Mouse (Mus musculus): Measurements from ENCODE around the gene Shc3.

The Shc3 gene

DNA sequence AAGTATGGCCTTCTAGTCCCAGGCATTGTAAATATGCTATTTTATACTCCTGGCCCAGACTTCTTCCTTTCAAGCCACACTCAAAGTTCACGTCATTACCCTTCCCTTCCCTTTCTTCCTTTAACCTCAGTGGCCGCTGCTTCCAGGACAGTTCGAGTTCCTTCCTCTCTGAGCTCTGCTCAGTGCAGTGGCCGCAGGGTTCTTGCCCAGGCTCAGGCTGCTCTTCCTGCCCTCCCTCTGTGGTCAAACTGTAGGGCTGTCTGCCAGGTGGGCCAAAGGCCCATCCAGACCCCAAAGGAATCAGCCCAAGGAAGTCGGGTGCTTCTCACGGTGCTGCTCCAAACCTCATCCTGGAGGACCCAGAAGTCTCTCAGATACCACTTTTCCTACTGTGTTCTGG lies 151.4 kb downstream of the Shc3 start:
- DNase-seq (ENCODE audit: low spot score), result no peak

DNA sequence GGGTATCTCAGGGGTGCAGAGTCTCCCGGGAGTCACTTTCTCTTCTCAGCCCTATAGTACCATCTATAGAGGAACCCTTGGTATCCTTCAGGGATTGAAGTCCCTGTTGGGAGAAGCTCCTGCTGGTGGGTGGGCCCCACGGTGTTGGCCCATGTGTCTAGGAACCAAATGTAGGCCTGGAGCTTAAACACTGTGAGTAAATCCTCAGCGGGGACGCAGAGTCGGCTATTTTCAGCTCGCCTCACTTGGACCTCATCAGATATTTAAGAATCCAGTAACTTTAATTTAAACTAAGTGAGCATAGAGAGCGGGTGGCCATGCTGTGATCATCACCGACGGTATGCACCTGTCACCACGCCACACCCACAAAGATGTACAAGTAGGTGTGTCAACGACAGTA lies 152.5 kb downstream of the Shc3 start:
- no peak for DNase-seq (ENCODE audit: low spot score)

DNA sequence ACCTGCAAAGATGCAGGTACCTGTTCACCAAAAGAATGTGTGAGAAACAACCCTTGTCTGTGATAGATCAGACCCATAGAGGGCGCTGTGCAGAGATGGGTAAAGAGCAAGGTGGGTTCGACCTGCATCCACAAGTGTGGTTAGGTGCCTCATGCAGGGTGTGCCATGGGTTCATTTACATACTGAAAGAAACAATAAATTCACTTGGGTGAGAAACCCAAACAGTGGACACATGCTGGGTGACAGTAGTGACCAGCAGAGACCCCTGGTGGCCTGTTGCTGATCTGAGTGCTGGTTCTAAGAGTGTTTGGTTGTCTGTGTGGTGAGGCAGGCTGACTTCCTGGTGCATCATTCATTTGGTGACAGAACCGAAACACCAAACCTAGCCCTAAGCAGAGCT lies 155.8 kb downstream of the Shc3 start:
- peak; percentile 31 for DNase-seq (ENCODE audit: low spot score)

DNA sequence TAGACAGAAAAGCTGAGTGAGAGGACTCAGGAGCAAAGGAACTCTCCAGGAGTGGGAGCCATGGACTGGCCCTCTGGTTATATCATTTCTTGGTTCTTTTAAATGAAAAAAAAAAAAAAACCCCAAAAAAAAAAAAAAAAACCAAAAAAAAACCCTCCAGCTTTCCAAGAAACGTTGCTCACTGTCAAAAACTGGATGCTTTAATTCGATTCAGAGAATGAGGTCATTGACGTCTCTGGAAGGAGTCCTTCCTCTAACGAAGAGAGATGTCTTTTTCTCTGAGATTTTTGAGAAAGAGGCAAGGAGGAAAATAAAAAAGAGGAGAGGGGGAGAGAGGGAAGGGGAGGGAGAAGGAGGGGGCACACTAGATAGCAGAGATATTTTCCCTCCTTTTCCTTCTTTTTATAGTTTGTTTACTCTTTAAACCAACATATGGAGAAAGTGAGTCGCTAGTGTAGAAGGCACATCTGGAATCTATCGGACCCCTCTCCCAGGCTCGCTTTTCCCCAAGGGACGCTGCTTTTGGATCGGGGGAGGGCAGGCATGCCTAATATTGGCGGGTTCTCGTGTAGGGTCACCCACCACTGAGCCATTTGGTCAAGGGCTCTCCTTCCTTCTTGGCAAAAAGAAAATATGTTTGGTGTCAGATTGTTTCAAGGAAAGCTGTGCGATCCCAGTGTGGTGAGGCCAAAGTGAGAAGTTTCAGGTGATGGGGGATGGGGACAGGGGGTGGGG lies 157.4 kb downstream of the Shc3 start:
- peak; percentile 66 for DNase-seq (ENCODE audit: low spot score)

DNA sequence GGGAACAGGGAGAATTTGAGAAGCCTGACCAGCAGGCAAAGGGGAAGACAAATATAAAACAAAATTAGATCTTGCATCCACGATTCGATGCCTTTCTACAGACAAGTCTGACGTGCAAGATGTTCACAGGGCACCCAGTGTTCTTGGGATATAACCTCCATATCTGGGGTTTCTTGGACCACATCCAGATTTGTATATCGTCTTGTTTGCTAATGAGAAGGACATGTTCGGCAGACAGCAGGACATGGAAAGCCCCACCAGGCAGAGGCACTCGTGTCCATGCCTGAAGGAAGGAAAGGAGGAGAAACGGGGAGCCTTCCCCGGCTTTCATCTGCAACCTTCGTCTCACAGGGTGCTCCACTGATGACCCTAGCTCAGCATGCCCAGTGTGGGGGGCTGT lies 158.0 kb downstream of the Shc3 start:
- DNase-seq (ENCODE audit: low spot score), result no peak

DNA sequence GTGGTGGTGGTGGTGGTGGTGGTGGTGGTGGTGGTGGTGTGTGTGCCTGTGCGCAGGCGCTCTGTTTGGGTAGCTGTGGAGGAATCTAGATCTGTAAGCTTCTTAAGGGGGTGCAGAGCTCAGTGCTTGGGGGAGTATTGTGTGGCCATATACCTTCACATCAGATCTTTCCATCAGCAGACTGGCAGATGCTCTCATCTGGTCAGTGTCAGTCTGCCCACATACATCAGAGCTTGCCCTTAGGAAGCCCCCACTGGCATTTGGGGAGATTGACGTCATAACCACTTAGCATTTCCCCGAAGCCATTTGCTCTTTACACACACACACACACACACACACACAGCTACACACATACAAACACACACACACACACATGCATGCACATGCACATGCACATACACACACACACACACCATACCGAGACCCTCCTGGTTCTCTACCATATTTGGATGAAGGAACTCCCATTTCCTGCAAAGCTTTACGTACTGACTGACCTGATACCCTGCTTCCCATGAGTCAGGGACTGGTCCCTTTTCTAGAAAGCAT lies 159.2 kb downstream of the Shc3 start:
- no peak for DNase-seq (ENCODE audit: low spot score)

DNA sequence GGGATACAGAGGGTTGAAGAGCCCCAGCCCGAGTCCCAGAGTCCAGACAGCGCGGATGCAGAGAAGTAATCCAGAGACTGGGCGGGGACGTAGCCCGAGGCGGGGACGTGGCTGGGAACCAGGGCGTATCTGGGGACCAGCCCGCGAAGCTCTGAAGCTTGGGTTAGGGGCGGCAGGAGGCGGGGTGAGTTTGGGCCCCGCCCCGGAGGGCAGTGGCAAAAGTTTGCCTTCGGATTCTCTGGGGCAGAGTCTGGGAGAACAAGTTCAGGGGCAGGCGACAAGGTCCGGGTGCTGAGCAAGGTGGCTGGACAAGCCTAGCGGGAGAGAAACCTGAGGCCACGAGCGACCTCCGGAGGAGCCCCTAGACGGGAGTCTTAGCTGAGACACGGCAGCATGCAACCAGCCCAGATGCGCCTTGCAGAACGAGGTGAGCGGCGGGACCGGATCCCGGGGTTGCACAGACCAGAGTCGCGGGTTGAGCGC lies 160.7 kb downstream of the Shc3 start, which contains the start of gene S1pr3:
Gene S1pr3 (plus strand): TSS at position 121 of the 483 bp plus-strand sequence.
- DNase-seq (ENCODE audit: low spot score), result peak; percentile 18

DNA sequence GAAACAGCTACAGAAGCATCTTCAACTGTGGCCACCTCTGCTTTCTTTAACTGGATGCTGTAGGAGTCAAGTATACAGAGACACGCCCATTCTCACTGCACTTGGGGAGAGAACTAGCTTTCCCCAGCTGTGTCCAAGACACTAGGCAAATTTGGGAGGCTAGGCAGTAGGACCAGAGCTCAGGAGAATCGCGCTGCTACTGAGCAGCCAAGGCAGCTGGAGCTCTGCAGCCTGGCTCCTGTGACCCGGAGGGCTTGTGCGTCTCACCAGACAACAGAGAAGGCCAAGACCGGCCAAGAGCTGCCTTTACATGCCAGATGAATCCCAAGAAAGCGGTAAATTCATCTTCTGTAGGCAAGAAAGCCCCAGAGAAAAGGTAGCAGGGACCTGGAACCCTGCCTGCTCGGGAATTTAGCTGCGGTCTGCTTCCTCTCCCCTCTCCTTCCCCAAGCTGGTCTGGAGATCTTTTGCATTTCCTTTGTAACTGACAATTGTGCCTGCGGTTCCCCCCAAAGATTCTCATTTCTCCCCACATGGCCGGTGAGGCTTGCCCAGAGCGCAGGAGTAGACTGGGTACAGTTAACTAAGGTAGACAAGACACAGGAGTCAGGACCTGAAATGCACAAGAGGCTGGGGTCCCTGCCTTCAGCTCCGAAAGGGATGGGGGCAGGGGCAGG lies 161.5 kb downstream of the Shc3 start:
- DNase-seq (ENCODE audit: low spot score), result no peak

DNA sequence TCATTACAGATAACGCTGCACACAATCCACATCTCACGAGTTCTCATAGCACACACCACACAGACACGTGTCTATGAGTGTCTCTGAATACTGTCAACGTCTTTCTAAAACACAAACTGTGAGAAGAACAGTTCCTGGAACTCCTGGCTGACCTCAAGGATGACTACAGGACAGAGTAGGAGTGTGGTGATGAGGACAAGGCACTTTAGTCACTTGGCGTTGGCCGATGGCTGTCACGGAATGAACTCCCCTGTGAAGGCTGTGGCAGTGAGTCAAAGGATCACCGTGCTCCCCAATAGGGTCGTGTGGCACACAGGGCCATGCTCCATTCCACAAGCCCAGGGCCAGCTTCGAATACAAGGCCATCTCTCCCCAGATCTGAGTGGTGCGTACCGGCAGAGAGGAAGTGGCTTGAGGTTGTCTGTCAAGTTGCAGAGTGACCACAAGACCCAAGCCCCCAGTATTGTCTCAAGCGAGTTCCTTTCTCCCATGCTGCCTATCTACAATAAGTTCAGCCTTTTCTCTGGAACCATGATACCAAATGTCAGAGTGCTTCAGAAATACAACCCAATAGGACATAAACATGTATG lies 163.4 kb downstream of the Shc3 start:
- DNase-seq (ENCODE audit: low spot score), result no peak

DNA sequence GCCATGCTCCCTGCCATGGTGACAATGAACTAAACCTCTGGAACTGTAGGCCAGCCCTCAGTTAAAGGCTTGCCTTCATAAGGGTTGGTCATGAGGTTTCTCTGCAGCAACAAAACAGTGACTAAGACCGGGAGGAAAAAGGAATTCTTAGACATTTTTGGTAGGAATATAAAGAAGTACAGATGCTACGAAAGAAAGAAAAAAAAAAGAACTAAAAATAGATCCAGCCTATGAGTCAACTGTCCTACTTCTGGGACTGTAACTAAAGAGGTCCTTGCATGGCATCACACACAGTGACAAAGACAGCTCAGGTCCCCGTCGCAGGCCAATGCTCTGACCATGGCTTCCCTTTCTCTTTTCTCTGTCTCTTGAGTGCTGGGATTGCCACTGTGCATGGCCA lies 164.7 kb downstream of the Shc3 start:
- DNase-seq (ENCODE audit: low spot score), result no peak

DNA sequence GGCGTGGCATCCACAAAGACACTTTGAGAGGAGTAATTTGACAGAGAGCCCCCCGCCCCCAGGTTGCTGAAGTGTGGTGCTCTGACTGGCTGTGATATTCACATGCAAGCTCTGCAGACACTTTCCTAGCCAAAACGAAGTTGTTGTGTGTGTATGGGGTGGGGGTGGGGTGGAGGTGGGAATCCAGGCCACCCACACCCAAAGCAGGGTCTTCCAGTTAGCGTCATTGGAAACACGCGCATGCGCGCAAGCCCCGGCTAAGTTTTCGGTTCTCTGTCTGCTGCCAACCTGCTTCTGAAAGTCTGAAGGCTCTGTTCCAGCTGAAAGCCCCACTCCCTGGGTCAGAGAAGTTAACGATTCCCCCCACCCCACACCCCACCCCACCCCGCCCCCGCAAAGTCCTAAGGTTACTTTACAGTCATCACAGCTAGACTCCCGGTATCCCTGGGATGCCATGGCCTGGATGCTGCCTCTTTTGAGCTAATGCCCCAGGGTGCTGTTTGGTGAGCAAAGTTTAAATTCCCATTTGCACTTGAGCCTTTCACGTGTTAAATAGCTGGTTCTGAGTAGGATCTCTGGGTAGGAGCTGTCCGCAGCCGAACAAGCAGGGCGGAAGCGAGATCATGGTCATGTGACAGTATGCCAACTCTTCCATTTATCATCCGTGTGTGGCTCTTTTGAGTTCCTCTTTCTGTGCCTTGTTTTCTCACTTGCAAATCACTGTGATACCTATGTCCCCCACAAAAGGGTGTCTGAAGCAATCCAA lies 168.3 kb downstream of the Shc3 start:
- no peak for DNase-seq (ENCODE audit: low spot score)

DNA sequence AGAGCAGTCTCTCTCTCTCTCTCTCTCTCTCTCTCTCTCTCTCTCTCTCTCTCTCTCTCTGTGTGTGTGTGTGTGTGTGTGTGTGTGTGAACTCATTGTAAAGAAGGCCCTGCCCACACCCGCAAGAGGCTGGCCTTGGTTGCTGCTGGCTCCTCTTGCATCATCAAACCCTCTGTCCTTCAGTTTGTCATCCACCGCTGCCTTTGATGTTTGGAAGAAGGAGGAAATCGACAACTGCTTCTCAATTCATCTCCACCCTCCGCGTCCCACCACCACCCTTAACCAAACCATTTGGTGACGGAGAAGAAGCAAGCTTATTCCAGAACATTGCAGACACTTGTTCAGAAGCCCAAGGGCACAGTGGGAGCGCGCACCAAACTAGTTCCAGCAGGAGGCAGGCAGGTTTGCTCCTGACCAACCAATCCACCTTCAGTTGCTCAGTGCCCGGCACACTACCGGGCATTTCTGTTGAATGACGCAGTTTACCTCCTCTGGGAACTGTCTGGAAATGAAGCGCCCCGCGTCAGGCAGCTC lies 169.0 kb downstream of the Shc3 start:
- no peak for DNase-seq (ENCODE audit: low spot score)

DNA sequence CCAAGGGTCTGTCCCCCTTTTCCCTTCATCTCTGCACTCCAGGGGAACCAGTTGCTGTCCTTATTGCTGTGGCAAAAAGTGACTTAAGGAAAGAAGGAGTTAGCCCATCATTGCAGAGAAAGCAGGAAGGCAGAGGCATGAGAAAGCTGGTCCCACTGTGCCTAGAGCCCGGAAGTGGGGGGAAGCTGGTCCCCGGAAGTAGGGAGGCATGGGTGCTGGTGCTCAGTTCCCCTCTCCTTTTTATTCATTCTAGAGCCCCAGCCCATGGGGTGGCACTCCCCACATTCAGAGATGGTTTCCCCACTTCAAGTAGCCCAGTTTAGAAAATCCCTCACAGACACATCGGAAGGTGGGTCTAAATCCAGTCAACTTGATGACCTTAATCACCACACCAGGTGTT lies 169.7 kb downstream of the Shc3 start:
- no peak for DNase-seq (ENCODE audit: low spot score)

DNA sequence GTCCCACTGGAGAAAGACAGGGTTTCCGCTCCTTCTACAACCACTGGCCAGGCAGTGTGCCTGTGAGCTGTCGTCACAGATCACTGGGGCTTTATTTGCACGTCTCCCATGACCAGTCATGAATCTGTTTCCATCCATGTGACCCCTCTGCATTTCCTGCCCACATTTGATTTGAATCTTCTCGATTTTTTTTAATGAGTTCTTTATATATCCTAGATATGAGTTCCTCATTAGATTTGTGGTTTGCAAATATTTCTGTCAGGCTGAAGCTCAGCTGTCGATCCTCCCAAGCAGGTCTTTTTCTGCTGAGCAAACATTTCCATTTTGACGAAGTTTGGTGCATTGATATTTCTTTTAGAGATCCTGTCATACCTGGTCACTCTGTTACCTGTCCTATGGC lies 171.4 kb downstream of the Shc3 start:
- no peak for DNase-seq (ENCODE audit: low spot score)

DNA sequence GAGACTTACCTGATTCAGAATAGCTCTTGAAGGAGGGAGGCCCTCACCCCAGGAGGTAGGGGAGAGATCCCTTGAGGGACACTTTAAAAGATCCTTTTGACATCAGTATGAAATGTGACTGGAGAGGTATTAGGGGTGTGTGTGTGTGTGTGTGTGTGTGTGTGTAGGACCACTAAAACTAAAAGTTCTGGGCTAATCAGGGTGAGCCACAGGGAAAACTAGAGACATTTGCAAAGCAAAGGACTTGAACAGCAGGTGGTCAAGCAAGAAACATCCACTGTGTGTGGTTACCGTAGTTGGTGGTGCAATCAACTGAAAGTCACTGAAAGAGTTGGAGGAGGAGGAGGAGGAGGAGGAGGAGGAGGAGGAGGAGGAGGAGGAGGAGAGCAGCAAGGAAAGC lies 177.0 kb downstream of the Shc3 start:
- DNase-seq (ENCODE audit: low spot score), result no peak

DNA sequence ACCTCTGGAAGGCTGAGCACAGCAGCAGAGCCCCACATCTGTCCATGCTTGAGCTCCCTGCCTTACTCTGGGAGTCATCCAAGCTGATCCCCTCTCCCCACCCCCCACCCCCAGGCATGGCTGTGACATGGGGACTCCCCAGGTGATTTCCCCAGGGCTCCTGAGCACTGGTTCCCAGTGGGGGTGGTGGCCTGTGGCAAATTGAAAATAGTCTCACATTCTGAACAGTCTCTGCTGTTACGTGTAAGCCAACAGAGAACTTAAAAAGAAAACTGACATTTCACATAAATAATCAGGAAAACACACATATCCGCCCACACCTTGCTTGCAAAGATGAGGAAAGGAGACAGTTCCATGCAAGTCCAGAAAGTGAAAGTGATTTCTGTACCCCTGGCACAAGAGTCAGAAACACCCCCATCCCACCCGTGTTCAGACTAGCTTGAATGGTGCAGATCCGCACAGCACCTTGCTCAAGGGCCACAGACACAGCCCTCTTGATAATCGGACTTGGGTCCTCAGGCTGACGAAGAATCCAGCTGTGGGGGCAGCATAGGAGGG lies 177.8 kb downstream of the Shc3 start:
- DNase-seq (ENCODE audit: low spot score), result no peak

DNA sequence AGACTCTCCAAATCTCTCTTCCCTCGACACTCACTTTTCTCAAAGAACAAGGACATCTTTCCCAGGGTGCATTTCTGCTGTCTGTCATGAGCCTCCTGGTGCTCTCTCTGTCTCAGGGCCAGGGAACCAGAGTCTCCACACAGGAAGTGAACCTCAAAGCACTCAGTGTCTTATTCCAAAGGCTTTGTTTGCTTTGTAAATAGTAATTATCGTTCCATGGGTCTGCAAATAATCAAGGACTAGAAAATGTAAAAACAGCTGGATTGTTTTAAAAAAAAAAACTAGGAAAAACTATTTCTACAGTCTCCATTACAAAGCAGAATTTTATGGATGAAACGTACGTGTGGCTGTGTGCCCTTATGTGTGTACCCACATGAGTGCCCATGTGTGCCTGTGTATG lies 178.8 kb downstream of the Shc3 start:
- no peak for DNase-seq (ENCODE audit: low spot score)

DNA sequence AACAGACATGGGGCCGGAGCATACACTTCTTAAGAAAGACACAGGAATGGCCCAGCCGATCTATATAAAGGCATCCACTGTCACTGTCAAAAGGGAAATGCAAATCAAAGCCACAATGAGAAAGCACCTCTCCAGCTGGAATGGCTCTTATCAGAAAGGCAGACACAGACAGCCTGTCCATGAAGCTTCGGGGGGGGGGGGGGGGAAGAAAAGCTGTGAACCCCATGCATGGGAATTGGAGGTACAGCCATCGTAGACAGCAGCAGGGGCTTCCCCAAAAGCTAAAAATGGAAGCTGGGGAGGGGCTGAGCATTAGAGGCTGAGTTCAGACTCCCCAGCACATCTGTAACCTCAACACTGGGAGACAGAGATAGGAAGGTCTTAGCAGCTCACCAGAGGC lies 181.3 kb downstream of the Shc3 start:
- no peak for DNase-seq (ENCODE audit: low spot score)

DNA sequence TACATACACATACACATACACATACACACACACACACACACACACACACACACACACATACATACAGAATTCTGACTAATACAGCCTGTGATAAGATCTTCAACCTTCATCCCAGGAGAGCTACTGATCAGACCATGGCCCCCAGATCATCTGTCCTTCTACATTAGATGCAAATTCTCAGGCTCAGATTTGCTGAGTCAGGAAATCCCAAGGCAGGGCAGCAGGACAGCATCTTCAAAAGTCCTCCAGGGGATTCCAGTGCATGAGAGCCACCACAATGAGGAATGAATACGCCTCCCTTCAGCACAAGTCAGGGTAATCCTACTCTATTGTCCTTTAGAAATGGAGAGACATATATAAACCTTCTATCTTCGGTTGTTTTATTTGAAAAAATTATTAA lies 184.3 kb downstream of the Shc3 start:
- no peak for DNase-seq (ENCODE audit: low spot score)

DNA sequence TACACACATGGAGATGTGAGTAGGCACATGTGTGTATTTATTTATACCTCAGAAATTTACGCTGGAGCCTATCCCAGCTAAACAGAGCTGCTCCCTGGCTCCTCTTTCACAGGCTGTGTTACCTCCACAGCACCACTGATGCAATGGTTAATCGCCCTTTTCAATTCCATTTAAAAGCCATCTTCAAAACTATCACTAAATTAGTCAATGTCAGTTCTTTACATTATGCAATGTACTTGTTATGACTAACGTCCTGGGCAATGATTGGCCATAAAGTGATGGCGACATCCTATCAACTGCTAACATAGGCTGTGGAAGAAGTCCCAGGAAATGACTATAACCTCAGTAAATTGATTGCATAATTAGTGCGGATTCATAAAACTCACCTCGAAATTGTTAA lies 187.7 kb downstream of the Shc3 start:
- DNase-seq (ENCODE audit: low spot score), result no peak
